ENCODE assay signal across 8 mouse cellular contexts in genomic region chr17:27574470-27575115, GRCm38 (mm10). TPM values are rescaled to one million over a fixed set of nuclear protein-coding genes. Genes with fewer than 3 reads are reported as not detected.
DNase-seq lines count a peak whose midpoint lies in the region; ATAC-seq and TF ChIP-seq lines count a peak whose summit lies in the region.

No protein-coding gene starts in this region.

- peak; percentile 98 for DNase-seq in heart, adult 11 months
- DNase-seq in adrenal gland, postnatal 10 days = peak; percentile 85
- peak; percentile 82 for DNase-seq in heart, postnatal 4 days
- peak; percentile 73 for DNase-seq in lung, embryonic 14.5 days
- no peak for DNase-seq in retina, embryonic 14.5 days (ENCODE audit: low spot score)
- no peak for DNase-seq in spleen, postnatal 4 days (ENCODE audit: low spot score in 2 of 2)

- no peak for TF ChIP-seq CTCF in cortical plate, adult 2 months (IDR thresholded peaks at IDR 0.05; ENCODE audit: extremely low read depth, insufficient read depth, low read length)
- no peak for TF ChIP-seq CTCF in lung, embryonic 14.5 days (IDR thresholded peaks at IDR 0.05; ENCODE audit: low read depth)

- TF ChIP-seq POLR2A in cortical plate, adult 2 months (IDR thresholded peaks at IDR 0.05; ENCODE audit: extremely low read depth, insufficient read depth, low read length) = no peak

- H3K9ac ChIP-seq in heart, embryonic 11.5 days (ENCODE audit: low read depth, low read length) = no peak overlapping the region
- H3K9ac ChIP-seq in lung, embryonic 14.5 days = no peak overlapping the region

- no peaks in the 10 kb centered on the region for H3K9me3 ChIP-seq in heart, embryonic 11.5 days (replicated peaks; ENCODE audit: control insufficient read depth, low read length)
- no peaks in the 10 kb centered on the region for H3K9me3 ChIP-seq in lung, embryonic 14.5 days (ENCODE audit: low read depth, low read length)

- H3K36me3 ChIP-seq in heart, embryonic 11.5 days (ENCODE audit: control insufficient read depth, insufficient read depth, low read length) = peaks cover 10% of the 10 kb centered on the region; the same call in 1 of the 2 replicates
- peaks cover 43% of the 10 kb centered on the region for H3K36me3 ChIP-seq in lung, embryonic 14.5 days (ENCODE audit: insufficient read depth)

- no peak overlapping the region for H3K4me3 ChIP-seq in heart, embryonic 11.5 days (ENCODE audit: low read depth, low read length)
- no peak overlapping the region for H3K4me3 ChIP-seq in cortical plate, adult 2 months (ENCODE audit: insufficient read depth, low read length)
- no peak overlapping the region for H3K4me3 ChIP-seq in lung, embryonic 14.5 days (ENCODE audit: low read depth, low read length)

- H3K4me2 ChIP-seq in heart, embryonic 11.5 days = no peak overlapping the region
- no peak overlapping the region for H3K4me2 ChIP-seq in lung, embryonic 14.5 days

- no peak overlapping the region for H3K27ac ChIP-seq in heart, embryonic 11.5 days (ENCODE audit: low read depth, low read length)
- H3K27ac ChIP-seq in cortical plate, adult 2 months (ENCODE audit: insufficient read depth, low read length) = peak overlapping the region; percentile 53; the same call in 1 of the 2 replicates
- peak overlapping the region; percentile 30; the same call in 1 of the 2 replicates for H3K27ac ChIP-seq in lung, embryonic 14.5 days (ENCODE audit: low read depth)

- ATAC-seq in heart, embryonic 11.5 days (replicated peaks; ENCODE audit: insufficient number of reproducible peaks, low FRiP score, low TSS enrichment) = no peak
- ATAC-seq in lung, embryonic 14.5 days (ENCODE audit: insufficient read depth) = peak; percentile 59; the same call in 1 of the 2 replicates

- no peaks in the 10 kb centered on the region for H3K4me1 ChIP-seq in heart, embryonic 11.5 days (ENCODE audit: control insufficient read depth, insufficient read depth, low read length)
- peaks cover 2% of the 10 kb centered on the region; the same call in 1 of the 2 replicates for H3K4me1 ChIP-seq in cortical plate, adult 2 months (ENCODE audit: control insufficient read depth, insufficient read depth, low read length)
- peaks cover 5% of the 10 kb centered on the region; the same call in 1 of the 2 replicates for H3K4me1 ChIP-seq in lung, embryonic 14.5 days (ENCODE audit: insufficient read depth)

- no peaks in the 10 kb centered on the region for H3K27me3 ChIP-seq in heart, embryonic 11.5 days (ENCODE audit: control insufficient read depth, insufficient read depth, low read length)
- no peaks in the 10 kb centered on the region for H3K27me3 ChIP-seq in lung, embryonic 14.5 days (ENCODE audit: insufficient read depth, low read length)

- 85% methylated on average over 16 of the region's 16 CpGs for WGBS in heart, embryonic 11.5 days (ENCODE audit: insufficient replicate concordance)
- 80% methylated on average over 16 of the region's 16 CpGs for whole genome bisulfite sequencing in lung, embryonic 14.5 days

RNA-seq across cellular contexts. Expression of gene AI413582, which starts 9.0 kb away (rescaled TPM):
- polyA plus RNA-seq in heart, embryonic 11.5 days (2014; fragmentation: Nextera tagmentation; extraction: Ambion mirVana) = 18.1 and 18.3 TPM in 2 replicates
- total RNA-seq in adrenal gland, postnatal 10 days (2021) = 10 to 100 TPM; 10.8 to 15.5 TPM
- polyA plus RNA-seq in cortical plate, adult 2 months (2012; rRNA removed) = 109 and 112 TPM in 2 replicates
- total RNA-seq in heart, postnatal 4 days (2021) = 1 to 10 TPM; 8.7 to 8.8 TPM
- 17.6 and 21.8 TPM in 2 replicates for polyA plus RNA-seq in lung, embryonic 14.5 days (2014; fragmentation: Nextera tagmentation; extraction: Ambion mirVana)

RNA-seq across cellular contexts. Expression of gene Hmga1, which starts 18.3 kb away (rescaled TPM):
- 261 and 278 TPM in 2 replicates for polyA plus RNA-seq in heart, embryonic 11.5 days (2014; fragmentation: Nextera tagmentation; extraction: Ambion mirVana)
- total RNA-seq in adrenal gland, postnatal 10 days (2021) = 10 to 100 TPM; 27.0 to 29.5 TPM
- 73.3 and 75.1 TPM in 2 replicates for polyA plus RNA-seq in cortical plate, adult 2 months (2012; rRNA removed)
- 10 to 100 TPM; 54.8 to 59.1 TPM for total RNA-seq in heart, postnatal 4 days (2021)
- 295 and 329 TPM in 2 replicates for polyA plus RNA-seq in lung, embryonic 14.5 days (2014; fragmentation: Nextera tagmentation; extraction: Ambion mirVana)

RNA-seq across cellular contexts. Expression of gene Nudt3, which starts 48.7 kb away (rescaled TPM):
- polyA plus RNA-seq in heart, embryonic 11.5 days (2014; fragmentation: Nextera tagmentation; extraction: Ambion mirVana) = 38.8 and 47.4 TPM in 2 replicates
- 100 to 1,000 TPM; 166 to 171 TPM for total RNA-seq in adrenal gland, postnatal 10 days (2021)
- 371 and 398 TPM in 2 replicates for polyA plus RNA-seq in cortical plate, adult 2 months (2012; rRNA removed)
- 100 to 1,000 TPM; 340 to 371 TPM for total RNA-seq in heart, postnatal 4 days (2021)
- 30.5 and 34.4 TPM in 2 replicates for polyA plus RNA-seq in lung, embryonic 14.5 days (2014; fragmentation: Nextera tagmentation; extraction: Ambion mirVana)

RNA-seq across cellular contexts. Expression of gene Grm4, which starts 53.4 kb away (rescaled TPM):
- 0.06 and 0.07 TPM in 2 replicates for polyA plus RNA-seq in heart, embryonic 11.5 days (2014; fragmentation: Nextera tagmentation; extraction: Ambion mirVana)
- 1 to 10 TPM; 1.9 to 3.5 TPM for total RNA-seq in adrenal gland, postnatal 10 days (2021)
- polyA plus RNA-seq in cortical plate, adult 2 months (2012; rRNA removed) = 18.7 and 21.6 TPM in 2 replicates
- total RNA-seq in heart, postnatal 4 days (2021) = under 1 TPM in 1 of 2 experiments, not detected in 1; 0.07 TPM
- 0.05 and 0.11 TPM in 2 replicates for polyA plus RNA-seq in lung, embryonic 14.5 days (2014; fragmentation: Nextera tagmentation; extraction: Ambion mirVana)

Comparison
In these comparisons a context has a peak if more than half of its experiments do, and no peak if none do; other contexts are left out.
1. DNase-seq: peak in heart, adult 11 months (single experiment), adrenal gland, postnatal 10 days (single experiment), heart, postnatal 4 days (single experiment) and lung, embryonic 14.5 days (single experiment); none in retina, embryonic 14.5 days (single experiment) and spleen, postnatal 4 days (0 of 2).